Mouse (Mus musculus) splenic B cell, adult 2 months (primary cell): Measurements from ENCODE around the gene Pdia4.
A peak's percentile ranks its signal among the peaks of the same experiment; 100 is the strongest.
"Not testable (repeated sequence)": the region's sequence is repeated elsewhere in the genome, so short reads cannot be mapped to it uniquely, and the experiment has no call there.

Source experiments
- DNase-seq: peaks from one replicate; pipeline ENCODE4 v3.0.0-alpha.2; 2011; ENCODE audit warnings: low read depth, low spot score
- H3K27me3 ChIP-seq: 2 replicates; pipeline ENCODE4 v1.6.1; 2012; ENCODE audit warnings: mild to moderate bottlenecking, low read length, moderate library complexity, mixed read lengths; ENCODE audit not compliant: control insufficient read depth, poor library complexity, insufficient read depth, severe bottlenecking
- H3K36me3 ChIP-seq: 2 replicates; pipeline ENCODE4 v1.6.1; 2012; ENCODE audit warnings: mild to moderate bottlenecking, low read length, moderate library complexity, mixed read lengths; ENCODE audit not compliant: control insufficient read depth, poor library complexity, insufficient read depth, severe bottlenecking

Pdia4 gene

DNA sequence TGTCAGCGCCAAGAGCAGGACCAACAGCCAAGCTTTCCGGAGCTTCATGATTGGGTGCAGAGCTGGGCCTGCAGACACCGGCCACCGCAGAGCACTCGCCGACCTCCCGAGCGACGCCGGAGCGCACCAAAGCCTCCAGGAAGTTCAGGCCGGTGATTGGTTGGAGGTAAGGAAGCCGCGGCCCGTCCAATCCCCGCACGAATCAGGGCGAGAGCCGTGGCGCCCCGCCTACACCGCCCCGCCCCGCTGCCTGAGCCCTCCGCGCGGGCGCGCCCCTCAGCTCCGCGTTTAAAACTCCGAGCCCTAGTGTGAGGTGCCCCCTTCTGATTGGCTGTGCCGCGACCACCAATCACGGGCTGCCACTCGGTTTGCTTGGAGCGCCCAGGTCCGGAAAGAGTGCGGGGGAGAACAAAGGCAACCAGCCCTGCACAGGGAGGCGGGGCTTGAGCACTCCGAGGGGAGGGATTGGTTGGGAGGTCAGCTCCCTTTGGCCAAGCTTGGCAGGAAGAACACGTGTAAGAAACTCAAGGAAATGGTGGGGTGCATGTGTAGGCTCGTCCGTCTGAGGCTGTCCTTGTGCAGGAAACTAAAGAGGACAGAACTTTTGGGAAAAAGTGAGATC is at the start of gene Pdia4:
Pdia4 (minus strand) TSS at position 174 of the 622 bp plus-strand sequence.
- H3K36me3 ChIP-seq = no peaks in the 10 kb centered on the region
- DNase-seq = peak; percentile 99

DNA sequence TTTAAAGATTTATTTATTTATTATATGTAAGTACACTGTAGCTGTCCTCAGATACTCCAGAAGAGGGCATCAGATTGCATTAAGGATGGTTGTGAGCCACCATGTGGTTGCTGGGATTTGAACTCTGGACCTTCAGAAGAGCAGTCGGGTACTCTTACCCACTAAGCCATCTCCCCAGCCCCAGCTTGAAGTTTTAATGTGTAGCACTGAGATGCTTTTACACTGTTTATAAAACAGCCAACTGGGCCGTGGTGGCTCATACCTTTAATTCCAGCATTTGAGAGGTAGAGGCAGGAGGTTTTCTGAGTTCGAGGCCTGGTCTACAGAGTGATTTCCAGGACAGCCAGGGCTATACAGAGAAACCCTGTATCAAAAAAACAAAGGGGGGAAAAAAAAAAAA is 44.5 kb upstream of the Pdia4 start:
- DNase-seq, H3K27me3 ChIP-seq, H3K36me3 ChIP-seq: not testable (repeated sequence)

More for the DNA sequence above, at the start of gene Pdia4:
- no peaks in the 10 kb centered on the region for H3K27me3 ChIP-seq

DNA sequence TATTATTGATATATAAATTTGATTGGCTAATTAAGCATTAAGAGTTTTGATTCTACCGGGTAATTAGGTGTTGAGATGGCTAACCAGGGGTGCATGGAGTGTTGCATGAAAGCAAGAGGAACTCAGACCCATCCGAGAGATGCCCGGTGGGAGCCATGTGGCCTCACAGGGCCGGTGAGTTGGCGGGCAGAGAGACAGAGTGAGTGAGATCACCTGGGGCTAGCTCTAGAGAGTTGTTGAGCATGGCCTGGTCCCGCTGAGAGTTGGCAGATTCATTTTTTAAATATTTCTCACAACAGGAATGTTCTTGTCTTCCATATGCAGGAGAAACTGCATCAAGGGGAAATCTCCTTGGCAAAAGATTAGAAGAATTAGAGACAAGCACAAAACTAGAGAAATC is 44.0 kb upstream of the Pdia4 start:
- no peaks in the 10 kb centered on the region for H3K27me3 ChIP-seq
- no peak for DNase-seq
- no peaks in the 10 kb centered on the region for H3K36me3 ChIP-seq

DNA sequence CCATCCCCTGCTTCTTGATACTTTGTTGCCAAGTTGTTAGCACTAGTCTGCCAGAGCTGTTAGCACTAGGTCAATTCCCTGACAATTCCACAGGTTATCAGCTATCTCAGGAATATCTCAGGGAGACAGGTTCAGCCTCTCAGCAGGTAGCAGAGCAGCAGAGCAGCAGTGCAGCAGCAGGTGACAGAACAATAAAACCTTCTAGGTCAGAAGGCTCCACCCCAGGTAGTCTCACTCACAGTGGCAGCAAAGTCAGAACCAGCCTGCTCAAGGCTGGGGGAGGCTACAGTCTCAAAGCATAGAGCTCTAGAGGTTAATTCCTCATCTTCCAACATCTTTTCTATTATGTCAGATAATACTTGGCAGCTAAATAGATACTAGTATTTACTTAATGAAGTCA is 32.5 kb upstream of the Pdia4 start:
- no peaks in the 10 kb centered on the region for H3K27me3 ChIP-seq
- no peak for DNase-seq
- no peaks in the 10 kb centered on the region; the same call in 1 of the 2 replicates for H3K36me3 ChIP-seq

DNA sequence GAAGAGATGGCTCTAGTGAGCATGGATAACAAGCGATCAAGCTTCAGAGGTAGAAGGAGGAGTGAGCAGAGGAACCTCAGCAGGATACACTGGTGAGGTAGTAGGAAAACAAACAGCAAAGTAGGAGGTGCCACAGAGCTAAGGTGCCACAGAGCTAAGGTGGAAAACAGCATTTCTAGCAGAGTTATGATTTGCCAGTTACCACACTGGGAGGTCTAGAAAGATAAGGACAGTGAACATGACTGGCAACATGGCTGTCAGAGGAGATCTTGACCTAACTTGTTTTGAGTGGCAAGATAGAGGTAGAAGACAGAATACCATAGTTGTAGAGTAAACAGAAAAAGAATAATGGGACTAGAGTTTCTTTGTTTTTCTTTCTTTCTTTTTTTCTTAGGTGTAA is 29.1 kb upstream of the Pdia4 start:
- Histone ChIP-seq H3K27me3 (no peaks in the 10 kb centered on the region), H3K36me3 (no peaks in the 10 kb centered on the region; the same call in 1 of the 2 replicates)
- DNase-seq = no peak

DNA sequence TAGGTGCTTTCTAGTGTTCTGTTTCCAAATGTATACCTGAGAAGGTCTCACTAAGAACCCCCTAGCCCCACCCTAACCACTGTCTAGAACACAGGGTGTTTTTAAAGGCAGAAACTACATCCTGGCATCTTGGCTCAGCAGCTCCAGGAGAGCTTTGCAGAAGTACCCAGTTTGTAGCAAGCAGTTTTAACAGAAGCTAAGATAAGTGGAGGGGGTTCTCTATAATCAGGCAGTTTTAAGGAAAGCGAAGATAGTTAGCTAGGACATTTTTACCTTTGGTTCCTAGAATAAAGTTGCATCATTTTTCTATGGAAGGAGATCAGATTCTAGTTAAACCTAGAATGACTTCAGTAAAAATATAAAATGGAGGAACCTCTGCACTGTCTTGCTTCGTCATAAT is 28.6 kb upstream of the Pdia4 start:
- Histone ChIP-seq H3K27me3 (no peaks in the 10 kb centered on the region), H3K36me3 (no peaks in the 10 kb centered on the region; the same call in 1 of the 2 replicates)
- DNase-seq = no peak

DNA sequence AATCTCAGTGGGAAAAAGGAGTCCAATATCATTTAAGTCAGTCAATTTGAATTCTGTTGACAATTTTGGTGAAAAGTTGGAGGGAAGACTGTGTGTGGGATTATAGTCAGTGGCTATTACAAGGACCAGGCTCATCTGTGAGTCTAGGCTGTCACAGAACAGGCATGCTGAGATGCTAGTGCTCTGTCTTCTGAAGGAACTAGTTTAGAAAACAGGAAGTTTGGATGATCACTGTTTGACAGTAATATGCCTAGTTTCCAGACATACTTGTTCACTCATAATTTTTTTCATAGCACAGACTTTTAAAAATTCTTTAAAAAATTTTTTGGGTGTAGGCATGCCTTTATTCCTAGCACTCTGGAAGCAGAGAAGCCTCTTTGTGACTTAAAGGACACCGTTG is 27.8 kb upstream of the Pdia4 start:
- no peak for DNase-seq
- H3K36me3 ChIP-seq = no peaks in the 10 kb centered on the region; the same call in 1 of the 2 replicates
- H3K27me3 ChIP-seq = no peaks in the 10 kb centered on the region

DNA sequence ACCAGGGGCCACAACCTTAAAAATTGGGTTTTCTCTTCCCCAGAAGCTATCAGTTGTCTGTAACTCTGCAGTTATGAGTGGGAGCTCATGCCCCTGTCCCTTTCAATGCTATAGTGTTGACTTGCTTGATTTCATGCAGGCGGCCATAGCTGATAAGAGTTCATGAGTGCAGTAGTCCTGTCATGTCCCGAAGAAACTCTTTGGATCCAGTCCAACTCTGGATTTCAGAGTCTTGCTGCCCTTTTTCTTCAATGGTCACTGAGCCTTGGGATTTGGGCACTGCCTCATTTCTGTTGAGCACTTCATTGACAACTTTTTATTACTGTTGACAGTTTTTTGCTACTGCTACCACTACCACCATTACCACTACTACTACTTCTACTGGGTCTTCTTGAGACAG is 24.4 kb upstream of the Pdia4 start:
- no peak for DNase-seq
- Histone ChIP-seq H3K27me3 (no peaks in the 10 kb centered on the region), H3K36me3 (no peaks in the 10 kb centered on the region; the same call in 1 of the 2 replicates)

DNA sequence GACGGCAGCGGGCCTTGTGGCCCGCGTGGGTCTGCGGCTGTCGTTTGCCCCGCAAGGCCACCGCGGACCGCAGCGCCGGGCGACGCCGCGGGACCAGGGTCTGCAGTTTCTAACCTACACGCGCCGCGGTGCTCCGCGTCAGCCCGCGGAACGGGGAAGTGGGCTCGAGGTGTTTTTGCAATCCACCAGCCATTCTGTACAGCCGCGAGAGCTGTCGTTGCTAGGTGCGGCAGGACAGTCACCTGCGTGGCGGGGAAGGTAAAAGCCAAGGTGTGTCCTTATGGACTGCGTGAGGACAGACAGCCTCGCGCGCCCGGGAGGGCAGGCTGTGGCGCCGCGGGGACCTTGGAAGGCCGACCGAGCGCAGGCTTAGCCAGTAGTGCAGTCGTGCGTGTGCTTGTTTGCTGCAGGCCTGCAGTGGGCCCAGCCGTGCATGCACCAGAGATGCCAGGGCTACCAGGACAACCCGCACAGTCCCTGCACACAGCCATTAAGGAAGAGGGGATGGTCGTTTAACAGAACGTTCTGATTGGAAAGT is 22.8 kb upstream of the Pdia4 start:
- Histone ChIP-seq H3K36me3 (no peaks in the 10 kb centered on the region; the same call in 1 of the 2 replicates), H3K27me3 (no peaks in the 10 kb centered on the region)
- peak; percentile 48 for DNase-seq

DNA sequence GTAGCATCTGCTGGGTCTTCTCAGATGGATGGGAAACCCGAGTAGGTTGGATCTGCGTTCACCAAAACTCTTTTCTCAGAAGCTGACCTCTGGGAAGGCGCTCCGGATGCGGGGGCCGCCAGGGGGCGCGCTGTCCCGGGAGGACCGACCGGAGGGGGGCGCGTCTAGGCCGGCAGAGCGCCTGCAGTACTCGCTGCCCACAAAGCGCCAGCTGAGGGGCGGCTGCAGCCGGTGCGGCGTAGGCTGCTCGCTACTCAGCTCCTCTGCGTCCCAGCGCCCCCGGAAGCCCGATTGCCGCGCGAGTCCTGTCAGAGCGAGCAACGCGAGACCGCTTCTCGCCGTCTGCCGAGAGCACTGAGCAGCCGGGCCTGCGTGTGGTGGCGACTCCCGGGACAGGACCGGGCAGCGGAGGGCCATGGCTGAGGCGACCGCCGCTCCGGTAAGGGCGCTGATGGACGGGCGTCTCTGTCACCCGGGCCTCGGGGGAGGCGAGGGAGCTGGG is 22.3 kb upstream of the Pdia4 start, which contains the start of gene Zfp398:
Zfp398 (plus strand) TSS at position 180 of the 502 bp plus-strand sequence.
- Histone ChIP-seq H3K36me3 (no peaks in the 10 kb centered on the region; the same call in 1 of the 2 replicates), H3K27me3 (no peaks in the 10 kb centered on the region)
- DNase-seq = peak; percentile 96

DNA sequence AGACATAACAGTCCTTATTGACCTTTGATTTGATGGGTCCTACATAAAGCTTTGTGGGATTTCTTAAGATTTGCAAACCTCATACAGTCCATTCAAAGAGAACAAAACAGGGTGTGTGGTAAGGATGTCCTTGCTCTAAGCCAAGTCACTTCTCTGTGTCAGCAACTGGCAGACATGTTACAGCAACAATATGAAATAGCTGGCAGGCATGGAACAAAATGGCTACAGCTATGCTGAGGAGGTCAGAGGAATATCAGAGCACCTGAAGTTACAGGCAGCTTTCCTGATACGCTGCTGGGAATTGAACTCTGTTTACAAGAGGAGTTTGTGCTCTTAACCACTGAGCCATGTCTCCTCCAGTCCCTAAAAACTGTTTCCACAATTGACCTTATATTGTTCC is 19.0 kb upstream of the Pdia4 start:
- Histone ChIP-seq H3K36me3 (no peaks in the 10 kb centered on the region), H3K27me3 (no peaks in the 10 kb centered on the region)
- DNase-seq = no peak

DNA sequence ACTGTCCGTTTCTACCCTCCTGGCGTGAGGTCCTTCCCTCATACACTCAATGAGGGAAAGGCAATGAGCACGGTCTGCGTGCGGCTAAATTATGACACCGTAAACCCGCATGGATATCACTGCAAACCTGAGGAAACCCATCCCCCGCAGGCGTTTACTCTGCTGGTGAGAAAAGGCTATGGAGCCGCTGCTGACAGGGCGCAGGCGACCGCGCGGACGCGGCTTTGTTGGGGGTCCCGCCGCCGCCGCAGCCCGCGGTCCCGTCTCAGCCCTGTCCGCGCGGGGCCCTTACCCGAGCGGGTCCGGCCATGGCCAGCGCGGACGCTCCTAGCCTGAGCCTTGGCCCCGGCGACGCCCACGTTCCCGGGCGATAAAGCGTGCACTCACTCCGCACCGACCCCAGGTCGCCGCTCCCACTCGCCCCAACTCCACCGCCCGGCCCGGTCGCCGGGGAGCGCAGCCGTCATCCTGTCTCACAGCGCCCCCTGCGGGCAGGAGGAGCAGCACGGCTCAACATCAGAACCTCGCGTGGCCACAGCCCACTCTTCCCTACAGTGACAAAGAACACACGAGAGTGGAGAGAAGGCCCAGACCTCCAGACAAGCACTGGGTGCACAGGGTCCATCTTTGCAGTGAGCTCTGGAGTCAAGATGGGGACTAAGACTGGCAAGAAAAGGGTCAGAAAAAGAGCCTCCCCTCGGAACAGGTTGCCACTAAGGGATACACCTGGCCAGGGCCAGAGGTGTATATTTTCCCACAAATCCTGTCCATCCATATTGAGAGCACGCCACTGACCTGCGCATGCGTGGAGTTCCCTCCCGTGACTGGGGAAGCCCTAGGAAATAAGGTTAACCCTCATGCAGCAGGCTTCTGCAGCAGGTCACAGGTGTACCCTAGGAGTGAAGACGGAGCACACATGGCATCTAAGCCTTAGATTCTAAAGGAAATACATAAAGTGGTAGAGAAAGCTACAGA is 17.2 kb upstream of the Pdia4 start, which contains the start of gene Zfp786:
Zfp786 (minus strand) TSS at position 764 of the 975 bp plus-strand sequence.
- no peaks in the 10 kb centered on the region for H3K27me3 ChIP-seq
- peak; percentile 94 for DNase-seq
- no peaks in the 10 kb centered on the region for H3K36me3 ChIP-seq

DNA sequence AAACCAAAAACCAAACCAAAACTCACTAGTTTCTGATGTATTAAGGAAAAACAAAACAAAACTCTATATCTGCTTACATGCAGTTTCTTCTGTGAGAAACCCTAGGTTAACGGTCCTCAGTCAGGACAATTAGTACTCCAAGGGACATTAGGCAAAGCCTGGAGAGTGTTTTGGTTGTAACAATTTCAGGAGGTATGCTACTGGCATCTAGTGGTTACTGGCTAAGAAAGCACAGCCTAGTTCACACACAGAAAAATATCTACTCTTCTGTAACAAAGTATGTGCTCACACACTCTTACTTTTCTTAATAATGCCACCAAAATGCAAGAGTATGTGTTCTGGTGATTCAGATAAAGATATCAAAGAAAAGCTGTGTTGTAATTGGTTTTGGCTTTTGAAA is 15.7 kb upstream of the Pdia4 start:
- DNase-seq = peak; percentile 55
- Histone ChIP-seq H3K36me3 (no peaks in the 10 kb centered on the region), H3K27me3 (no peaks in the 10 kb centered on the region)

DNA sequence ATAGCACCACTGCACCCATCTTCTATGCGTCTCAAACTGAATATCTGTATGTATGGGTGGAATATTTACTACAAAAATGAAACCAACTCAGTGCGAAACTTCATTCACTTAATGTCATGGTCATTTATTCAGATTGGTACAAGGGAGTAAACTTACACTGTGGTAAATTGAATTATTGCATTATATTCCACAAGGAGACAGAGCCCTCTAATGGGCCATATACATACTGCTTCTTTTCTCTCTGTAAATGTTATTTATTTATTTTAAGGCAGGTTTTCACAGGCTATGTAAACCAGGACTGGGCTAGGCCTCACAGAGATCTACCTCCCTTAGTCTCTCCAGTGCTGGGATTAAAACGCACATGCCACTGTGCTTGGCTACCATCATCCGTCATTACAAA is 14.2 kb upstream of the Pdia4 start:
- Histone ChIP-seq H3K36me3 (no peaks in the 10 kb centered on the region), H3K27me3 (no peaks in the 10 kb centered on the region)
- DNase-seq = no peak

DNA sequence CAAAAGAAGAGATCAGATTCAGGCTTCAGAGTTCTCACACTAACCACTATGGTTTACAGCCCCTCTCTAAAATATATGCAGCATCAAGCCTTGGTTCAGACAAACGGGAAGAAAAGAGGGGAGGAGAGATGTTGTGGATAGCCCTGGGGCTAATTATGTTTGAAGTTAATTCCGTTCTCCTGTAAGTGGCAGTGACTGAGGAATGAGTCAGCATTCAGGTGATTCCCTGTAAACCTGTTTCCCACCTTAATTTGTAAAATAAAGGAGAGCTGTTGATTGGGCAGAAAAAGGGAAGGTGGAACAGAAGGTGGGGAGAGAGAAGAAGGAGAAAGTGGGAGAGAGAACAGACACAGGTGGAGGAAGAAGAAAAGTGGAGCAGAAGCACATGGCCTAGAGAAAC is 11.0 kb upstream of the Pdia4 start:
- DNase-seq = no peak
- H3K27me3 ChIP-seq = no peaks in the 10 kb centered on the region
- H3K36me3 ChIP-seq = no peaks in the 10 kb centered on the region
